Mouse (Mus musculus): Measurements from ENCODE around the gene 2010300C02Rik. TPM values are rescaled to one million over a fixed set of nuclear protein-coding genes. Genes with fewer than 3 reads are reported as not detected.
"Not testable (repeated sequence)": the region's sequence is repeated elsewhere in the genome, so short reads cannot be mapped to it uniquely, and the experiment has no call there.

2010300C02Rik gene
- polyA plus RNA-seq, 1 experiment from 2014 or later = not detected

DNA sequence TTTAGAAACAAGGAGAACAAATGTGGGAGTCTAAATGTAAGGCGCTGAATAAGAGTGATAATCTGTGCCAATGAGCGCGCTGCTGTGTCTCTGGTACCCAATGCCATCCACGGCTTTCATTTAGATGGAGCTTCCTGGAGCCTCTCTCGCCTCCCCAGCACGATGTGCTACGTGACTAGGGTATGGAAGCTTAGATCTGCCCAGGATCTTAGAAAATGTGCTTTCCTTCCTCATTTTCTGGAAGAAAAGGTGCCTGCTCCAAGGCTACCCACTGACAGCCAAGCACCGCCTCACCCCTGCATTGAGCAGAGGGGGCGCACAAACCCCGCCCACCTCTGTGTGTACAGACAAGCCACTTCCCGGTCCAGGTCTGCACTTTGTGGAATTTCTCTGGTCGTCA, 6.0 kb upstream of the 2010300C02Rik start:
- no peak overlapping the region for H3K27ac ChIP-seq
- no peaks in the 10 kb centered on the region for H3K79me2 ChIP-seq (ENCODE audit: inconsistent target)
- 20% methylated on average over 12 of the region's 12 CpGs for WGBS (ENCODE audit: missing documents)
- no peaks in the 10 kb centered on the region for H3K36me3 ChIP-seq (ENCODE audit: inconsistent target)
- no peak overlapping the region for H3K4me3 ChIP-seq (ENCODE audit: inconsistent target)

DNA sequence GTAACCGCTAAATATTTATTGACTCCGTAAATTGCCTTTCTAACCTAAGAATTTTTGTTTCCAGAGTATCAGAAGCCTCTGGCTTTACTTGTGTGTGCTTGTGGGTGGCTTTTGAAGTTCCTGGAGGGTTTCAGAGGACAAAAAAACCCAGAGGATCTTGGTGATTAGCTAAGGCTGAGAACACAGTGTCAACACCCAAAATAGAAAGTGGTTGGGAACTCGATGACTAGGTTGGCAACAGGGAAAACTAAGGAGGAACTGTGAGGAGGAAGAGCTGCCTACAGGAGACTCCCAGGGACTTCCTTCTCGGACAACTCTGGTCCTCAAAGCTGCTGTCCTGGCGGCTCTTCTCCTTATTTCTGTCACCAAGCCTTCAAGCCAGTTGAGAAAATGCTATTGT, 1.2 kb upstream of the 2010300C02Rik start:
- whole genome bisulfite sequencing (ENCODE audit: missing documents) = 67% methylated on average over 5 of the region's 5 CpGs

DNA sequence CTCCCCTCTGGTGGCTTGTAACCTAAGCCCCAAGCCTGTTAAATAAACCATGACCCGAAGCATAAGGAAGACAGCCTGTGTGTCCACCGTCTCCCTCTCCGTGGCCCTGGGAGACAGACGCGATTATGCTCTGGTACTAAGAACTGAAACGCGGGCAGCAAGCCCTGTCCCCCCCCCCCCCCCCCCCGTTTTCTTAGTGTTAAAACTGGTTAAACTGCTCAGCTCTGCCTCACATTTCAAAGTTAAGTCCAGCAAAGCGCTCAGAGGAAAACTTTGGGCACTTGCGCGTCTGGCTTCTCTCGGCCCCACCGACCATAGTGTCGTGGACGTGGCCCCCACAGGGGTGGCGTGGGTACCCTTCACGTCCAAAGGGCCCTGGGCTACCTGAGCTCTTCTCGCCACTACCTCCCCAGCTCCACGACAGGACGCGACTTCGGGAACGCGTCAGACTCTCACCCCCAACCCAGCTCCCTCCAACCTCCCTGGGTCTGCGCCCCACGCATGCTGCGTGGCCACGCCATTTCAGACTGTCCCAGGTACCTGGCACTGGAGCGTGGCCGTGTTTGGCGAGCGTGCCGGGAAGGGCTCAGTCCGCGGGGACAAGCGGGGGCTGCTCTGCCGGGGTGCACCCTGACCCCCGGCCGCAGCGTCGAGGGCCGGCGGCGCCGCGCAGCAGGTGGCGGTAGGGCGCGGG, 708 bp downstream of the 2010300C02Rik start:
- no peak overlapping the region for H3K4me3 ChIP-seq (ENCODE audit: inconsistent target)
- H3K79me2 ChIP-seq (ENCODE audit: inconsistent target) = no peaks in the 10 kb centered on the region
- WGBS (ENCODE audit: missing documents) = 16% methylated on average over 46 of the region's 49 CpGs
- H3K27ac ChIP-seq = no peak overlapping the region
- no peaks in the 10 kb centered on the region for H3K36me3 ChIP-seq (ENCODE audit: inconsistent target)

More for the DNA sequence above, 1.2 kb upstream of the 2010300C02Rik start:
- H3K27ac ChIP-seq = no peak overlapping the region
- H3K36me3 ChIP-seq (ENCODE audit: inconsistent target) = no peaks in the 10 kb centered on the region
- no peak overlapping the region for H3K4me3 ChIP-seq (ENCODE audit: inconsistent target)
- H3K79me2 ChIP-seq (ENCODE audit: inconsistent target) = no peaks in the 10 kb centered on the region

DNA sequence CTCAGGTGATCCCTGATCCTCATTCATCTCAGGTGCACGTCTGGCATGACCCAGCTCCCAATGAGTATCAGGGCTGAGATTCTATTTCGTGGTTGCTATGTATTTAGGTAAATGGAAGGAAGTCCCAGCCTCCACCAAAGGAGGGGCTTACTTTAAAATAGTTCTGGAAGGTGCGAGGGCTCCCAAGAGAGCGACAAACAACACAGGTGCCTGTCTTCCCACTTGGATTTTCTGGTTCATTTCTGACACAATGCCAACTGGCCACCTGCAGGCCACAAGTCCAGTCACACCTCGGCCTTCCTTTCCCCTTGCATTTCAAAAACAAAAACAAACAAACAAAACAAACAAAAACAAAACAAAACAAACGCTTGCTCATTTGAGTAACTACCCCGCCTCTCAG, 1.4 kb downstream of the 2010300C02Rik start:
- 70% methylated on average over 7 of the region's 7 CpGs for WGBS (ENCODE audit: missing documents)
- Histone ChIP-seq H3K4me3 (ENCODE audit: inconsistent target) (no peak overlapping the region), H3K79me2 (ENCODE audit: inconsistent target) (no peaks in the 10 kb centered on the region), H3K36me3 (ENCODE audit: inconsistent target) (no peaks in the 10 kb centered on the region), H3K27ac (no peak overlapping the region)

DNA sequence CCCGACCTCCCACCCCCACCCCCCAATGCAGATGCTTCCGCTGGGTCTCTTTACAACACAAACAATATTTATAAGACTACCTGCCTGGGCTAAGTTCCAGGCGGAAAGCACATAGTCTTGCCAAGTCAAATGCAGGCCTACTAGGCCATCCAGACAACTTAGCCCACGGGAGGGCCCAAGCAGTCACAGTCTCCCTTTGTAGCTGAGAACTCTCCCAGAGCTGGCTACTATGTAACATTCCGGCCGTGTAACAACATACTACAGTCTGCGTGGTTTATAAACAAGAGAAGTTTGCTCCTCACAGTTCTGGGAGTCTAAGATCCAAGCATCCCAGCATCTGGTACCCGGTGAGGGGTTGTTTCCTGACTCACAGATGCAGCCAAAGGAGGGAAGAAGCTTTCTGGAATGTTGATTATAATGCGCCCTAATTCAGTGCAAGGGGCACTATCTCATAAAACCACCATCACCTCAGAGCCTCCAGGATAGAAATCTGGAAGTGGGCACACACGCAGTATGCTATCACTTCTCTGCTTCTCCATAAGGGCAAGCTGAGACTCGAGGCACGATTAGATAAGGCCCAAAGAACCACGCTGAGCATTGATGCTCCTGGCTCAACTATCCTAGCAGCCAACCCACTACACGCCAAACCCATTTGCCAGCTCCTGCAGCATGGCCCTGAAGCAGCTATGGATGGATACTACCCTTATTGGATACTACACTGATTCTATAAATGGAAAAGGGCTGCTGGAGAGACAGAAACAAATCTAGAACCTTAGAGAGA, 2.3 kb downstream of the 2010300C02Rik start:
- WGBS (ENCODE audit: missing documents) = 86% methylated on average over 14 of the region's 14 CpGs
- Histone ChIP-seq H3K79me2 (ENCODE audit: inconsistent target) (no peaks in the 10 kb centered on the region), H3K27ac (no peak overlapping the region), H3K4me3 (ENCODE audit: inconsistent target) (no peak overlapping the region), H3K36me3 (ENCODE audit: inconsistent target) (no peaks in the 10 kb centered on the region)

DNA sequence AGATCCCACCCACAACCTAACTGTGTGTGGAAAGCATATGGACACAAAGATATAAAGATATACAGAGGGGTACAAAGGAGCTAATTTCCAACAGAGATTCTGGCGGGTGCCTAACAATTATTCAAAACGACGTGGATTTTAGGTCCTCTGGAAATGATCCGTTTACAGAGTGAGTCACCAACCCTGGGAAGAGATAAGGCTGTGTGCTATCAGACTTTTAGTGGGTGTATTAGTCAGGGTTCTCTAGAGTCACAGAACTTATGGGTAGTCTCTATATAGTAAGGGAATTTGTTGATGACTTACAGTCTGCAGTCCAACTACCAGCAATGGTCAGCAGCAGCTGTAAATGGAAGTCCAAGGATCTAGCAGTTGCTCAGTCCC, 7.5 kb downstream of the 2010300C02Rik start:
- not testable (repeated sequence) for H3K4me3 ChIP-seq (ENCODE audit: inconsistent target); H3K79me2 ChIP-seq (ENCODE audit: inconsistent target); H3K36me3 ChIP-seq (ENCODE audit: inconsistent target); H3K27ac ChIP-seq
- 93% methylated on average over 4 of the region's 4 CpGs for WGBS (ENCODE audit: missing documents)

DNA sequence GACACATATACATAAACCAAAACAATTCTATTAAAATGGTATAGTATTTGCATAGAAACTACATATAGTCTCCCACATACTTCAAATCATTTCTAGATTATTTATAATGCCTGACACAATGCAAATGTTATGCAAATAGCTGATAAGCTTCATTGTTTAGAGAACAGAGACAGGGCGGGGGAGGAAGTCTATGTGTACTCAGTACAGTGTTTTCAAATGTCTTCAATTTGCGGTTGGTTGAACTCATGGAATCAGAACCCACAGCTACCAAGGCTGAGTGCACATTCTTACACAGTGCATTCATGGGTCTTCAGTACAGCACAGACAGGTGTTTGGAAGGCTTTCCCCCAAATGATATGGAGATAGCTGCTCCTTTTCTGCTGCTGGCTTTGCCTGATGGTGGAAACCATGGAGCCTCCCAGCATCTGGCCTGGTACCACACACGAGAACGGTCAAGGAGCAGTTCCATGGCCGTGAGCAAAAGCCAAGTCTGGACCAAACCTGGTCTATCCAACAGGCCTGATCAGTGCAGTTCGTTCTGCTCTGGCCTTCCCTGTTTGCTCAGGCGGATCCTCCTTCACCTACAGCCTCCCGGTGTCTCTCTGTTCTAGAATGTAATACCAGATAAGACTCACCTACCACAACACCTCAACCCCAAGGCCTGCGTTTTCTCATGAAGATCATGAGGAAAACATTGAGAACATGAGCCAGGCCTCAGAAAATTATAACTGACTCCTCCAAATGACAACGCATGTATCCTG, 8.1 kb downstream of the 2010300C02Rik start:
- Histone ChIP-seq H3K4me3 (ENCODE audit: inconsistent target) (no peak overlapping the region), H3K79me2 (ENCODE audit: inconsistent target) (no peaks in the 10 kb centered on the region), H3K27ac (no peak overlapping the region), H3K36me3 (ENCODE audit: inconsistent target) (no peaks in the 10 kb centered on the region)
- 97% methylated on average over 10 of the region's 10 CpGs for WGBS (ENCODE audit: missing documents)

DNA sequence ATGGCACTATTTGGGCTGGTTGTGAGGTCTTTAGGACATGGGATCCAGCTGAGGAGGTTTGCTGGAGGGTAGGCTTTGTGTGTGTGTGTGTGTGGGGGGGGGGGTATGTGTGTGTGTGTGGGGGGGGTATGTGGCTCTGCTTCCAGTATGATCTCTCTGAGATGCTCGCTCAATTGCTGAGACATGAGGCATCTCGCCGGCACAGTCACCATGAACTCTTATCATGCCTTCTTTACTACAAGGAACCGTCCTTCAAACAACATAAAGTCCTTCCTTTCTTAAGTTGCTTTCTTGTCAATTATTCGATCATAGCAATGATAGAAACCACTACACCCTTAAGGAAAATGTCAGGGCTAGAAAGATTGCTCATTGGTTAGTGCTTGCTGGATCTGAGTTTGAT, 8.8 kb downstream of the 2010300C02Rik start:
- no peaks in the 10 kb centered on the region for H3K79me2 ChIP-seq (ENCODE audit: inconsistent target)
- 98% methylated on average over 5 of the region's 5 CpGs for WGBS (ENCODE audit: missing documents)
- H3K4me3 ChIP-seq (ENCODE audit: inconsistent target) = no peak overlapping the region
- H3K36me3 ChIP-seq (ENCODE audit: inconsistent target) = no peaks in the 10 kb centered on the region
- no peak overlapping the region for H3K27ac ChIP-seq

DNA sequence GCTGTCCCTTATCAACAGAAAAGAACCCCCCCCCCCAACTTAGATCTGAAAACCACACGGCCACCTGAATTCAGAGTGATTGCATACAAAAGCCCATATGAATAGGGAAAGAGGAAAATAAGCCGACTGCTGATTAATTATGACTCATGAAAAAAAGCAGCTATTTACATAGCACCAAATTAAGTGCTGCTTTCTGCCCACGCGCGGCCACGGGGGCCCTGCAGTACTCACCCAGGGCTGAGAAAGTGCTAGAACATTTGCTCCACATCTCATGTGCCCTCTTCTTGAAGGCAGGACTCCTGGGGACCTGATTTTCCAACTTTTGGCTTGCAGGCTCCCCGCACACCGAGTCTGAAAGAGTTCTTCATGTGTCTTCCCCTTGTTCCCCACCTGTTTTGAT, 10.1 kb downstream of the 2010300C02Rik start:
- H3K36me3 ChIP-seq (ENCODE audit: inconsistent target) = no peaks in the 10 kb centered on the region

DNA sequence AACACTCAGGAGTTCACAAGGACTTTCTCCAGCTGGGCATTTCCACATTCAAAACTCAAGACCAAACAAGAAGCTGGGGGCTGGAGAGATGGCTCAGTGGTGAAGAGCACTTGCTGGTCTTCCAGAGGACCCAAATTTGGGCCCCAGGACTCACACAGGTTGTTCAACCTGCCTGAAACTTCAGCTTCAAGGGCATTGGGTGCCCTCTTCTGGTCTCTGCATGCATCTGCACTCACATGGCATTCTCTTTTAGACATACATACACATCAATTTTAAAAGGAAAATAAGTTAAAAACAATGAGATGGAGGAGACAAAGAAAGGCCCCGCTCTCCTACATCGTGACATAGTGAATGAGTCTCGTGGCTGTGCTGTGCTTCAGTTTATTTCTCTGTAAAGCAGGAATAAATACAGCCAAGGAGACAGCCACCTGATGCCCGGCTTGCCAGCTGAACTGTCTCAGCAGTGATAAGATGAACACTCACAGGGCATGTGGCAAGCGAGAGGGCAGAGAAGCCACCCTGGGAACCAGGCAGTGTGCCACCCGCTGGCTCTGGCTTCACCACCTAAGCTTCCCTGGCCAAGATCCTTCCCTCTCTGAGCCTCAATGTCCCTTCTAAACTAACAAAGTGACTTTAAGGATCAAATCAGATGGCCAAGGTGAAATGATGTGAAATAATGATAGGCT, 11.5 kb downstream of the 2010300C02Rik start:
- Histone ChIP-seq H3K36me3 (ENCODE audit: inconsistent target) (no peaks in the 10 kb centered on the region), H3K79me2 (ENCODE audit: inconsistent target) (no peaks in the 10 kb centered on the region), H3K27ac (no peak overlapping the region), H3K4me3 (ENCODE audit: inconsistent target) (no peak overlapping the region)
- WGBS (ENCODE audit: missing documents) = 90% methylated on average over 6 of the region's 6 CpGs

More for the DNA sequence above, 10.1 kb downstream of the 2010300C02Rik start:
- no peaks in the 10 kb centered on the region for H3K79me2 ChIP-seq (ENCODE audit: inconsistent target)
- WGBS (ENCODE audit: missing documents) = 50% methylated on average over 8 of the region's 8 CpGs
- no peak overlapping the region for H3K4me3 ChIP-seq (ENCODE audit: inconsistent target)
- no peak overlapping the region for H3K27ac ChIP-seq

DNA sequence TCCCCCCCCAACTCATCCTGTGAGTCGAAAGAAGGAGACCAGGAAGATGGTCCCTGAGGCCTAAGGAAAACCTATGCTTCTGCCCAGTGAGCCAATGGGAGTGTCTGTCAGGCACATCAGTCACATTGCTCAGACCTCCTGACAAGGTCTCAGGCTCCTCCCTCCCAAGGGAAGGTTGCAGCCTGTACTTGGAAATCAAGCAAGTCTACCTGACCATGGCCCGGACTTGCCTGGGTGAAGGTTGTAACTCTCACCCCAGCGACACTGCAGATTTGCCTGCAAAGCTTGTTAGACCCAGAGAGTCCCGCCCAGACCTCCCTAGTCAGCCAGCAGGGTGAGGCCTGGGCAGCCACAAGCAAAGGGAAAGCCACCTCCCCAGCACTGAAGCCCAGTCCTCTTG, 17.6 kb downstream of the 2010300C02Rik start:
- 80% methylated on average over 4 of the region's 4 CpGs for WGBS (ENCODE audit: missing documents)
- H3K27ac ChIP-seq = no peak overlapping the region

DNA sequence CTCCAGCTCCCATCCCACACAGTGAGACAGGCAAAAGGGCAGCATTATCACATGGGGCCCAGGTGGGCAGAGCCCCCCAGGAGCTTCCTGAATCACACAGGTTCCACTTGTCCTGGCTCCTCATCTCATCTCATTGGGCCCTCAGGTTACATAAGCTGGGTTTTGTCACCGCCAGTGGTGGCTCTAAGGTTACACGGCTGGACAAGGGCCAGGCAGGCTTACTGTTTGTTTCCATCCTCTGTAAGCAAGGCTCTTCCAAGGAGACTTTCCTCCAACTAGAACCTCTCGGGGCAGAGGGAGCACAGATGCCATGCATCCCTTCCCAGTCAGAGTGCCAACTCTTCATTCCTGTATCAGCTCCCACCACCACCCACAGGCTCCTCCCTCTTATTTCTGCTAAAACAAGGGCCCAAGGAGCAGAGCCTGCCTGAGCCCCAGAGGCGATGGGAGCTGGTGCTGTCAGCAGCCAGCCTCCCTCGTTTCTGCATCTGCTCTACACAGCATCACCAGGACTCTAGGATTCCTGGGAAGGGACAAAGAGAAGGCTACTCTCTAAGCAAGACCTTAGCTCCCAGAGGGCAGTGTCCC, 20.9 kb downstream of the 2010300C02Rik start:
- H3K4me3 ChIP-seq (ENCODE audit: inconsistent target) = no peak overlapping the region
- no peak overlapping the region for H3K27ac ChIP-seq
- WGBS (ENCODE audit: missing documents) = 86% methylated on average over 5 of the region's 5 CpGs

More for the DNA sequence above, 17.6 kb downstream of the 2010300C02Rik start:
- Histone ChIP-seq H3K36me3 (ENCODE audit: inconsistent target) (no peaks in the 10 kb centered on the region), H3K79me2 (ENCODE audit: inconsistent target) (no peaks in the 10 kb centered on the region), H3K4me3 (ENCODE audit: inconsistent target) (no peak overlapping the region)

DNA sequence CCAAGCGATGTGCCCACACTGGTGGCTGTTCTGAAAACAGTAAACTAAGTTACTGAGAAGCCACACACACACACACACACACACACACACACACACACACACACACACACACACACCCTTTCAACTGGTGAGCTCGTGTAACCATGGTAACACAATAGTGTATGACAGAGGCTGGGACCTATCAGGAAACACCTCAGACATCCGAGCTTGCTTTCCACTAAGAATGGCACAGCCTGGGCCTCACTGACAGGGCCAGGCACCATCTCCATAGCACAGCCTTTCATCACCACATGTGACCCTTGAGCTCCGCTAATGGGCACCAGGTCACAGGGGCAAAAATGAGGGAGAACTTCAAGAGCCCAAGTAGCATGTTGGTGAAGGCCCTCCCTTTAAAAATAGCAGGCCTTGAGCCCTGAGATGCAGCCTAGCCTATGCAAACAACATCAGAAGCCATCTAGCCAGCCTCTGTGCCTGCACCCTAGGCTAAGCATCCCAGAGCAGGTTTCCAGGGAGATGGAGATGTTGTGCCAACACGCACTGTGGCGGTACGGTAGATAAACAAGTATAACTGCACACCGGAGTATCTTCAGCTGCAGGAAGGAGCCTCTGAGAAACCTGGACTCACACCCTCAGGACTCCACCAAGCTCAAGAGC, 21.6 kb downstream of the 2010300C02Rik start:
- WGBS (ENCODE audit: missing documents) = 88% methylated on average over 8 of the region's 8 CpGs
- H3K79me2 ChIP-seq (ENCODE audit: inconsistent target) = no peaks in the 10 kb centered on the region
- H3K27ac ChIP-seq = no peak overlapping the region
- no peak overlapping the region for H3K4me3 ChIP-seq (ENCODE audit: inconsistent target)
- no peaks in the 10 kb centered on the region for H3K36me3 ChIP-seq (ENCODE audit: inconsistent target)

More for the DNA sequence above, 20.9 kb downstream of the 2010300C02Rik start:
- Histone ChIP-seq H3K79me2 (ENCODE audit: inconsistent target) (no peaks in the 10 kb centered on the region), H3K36me3 (ENCODE audit: inconsistent target) (no peaks in the 10 kb centered on the region)

DNA sequence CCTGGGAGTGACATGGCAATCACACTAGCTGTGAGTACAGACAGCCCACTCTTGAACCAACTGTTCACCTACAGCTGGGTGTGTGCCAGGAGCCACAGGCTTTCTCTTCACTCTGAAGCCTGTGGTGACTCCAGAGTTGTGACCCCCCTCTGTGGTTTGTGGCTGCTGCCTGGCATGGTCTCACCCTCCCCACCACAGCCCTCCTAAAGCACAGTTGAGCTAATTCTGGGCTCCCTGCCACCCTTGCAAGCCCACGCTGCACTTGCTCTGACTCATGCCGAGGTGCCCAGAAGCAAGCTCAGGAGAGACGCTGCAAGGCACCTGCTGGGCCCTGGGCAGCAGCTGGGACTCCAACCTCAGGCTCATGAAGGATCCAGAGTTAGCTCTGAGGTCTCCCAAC, 23.0 kb downstream of the 2010300C02Rik start:
- Histone ChIP-seq H3K4me3 (ENCODE audit: inconsistent target) (no peak overlapping the region), H3K36me3 (ENCODE audit: inconsistent target) (no peaks in the 10 kb centered on the region), H3K79me2 (ENCODE audit: inconsistent target) (no peaks in the 10 kb centered on the region), H3K27ac (no peak overlapping the region)
- 8% methylated on average over 3 of the region's 3 CpGs for WGBS (ENCODE audit: missing documents)
